Mouse (Mus musculus): ENCODE data around the gene Eml2.

DNA sequence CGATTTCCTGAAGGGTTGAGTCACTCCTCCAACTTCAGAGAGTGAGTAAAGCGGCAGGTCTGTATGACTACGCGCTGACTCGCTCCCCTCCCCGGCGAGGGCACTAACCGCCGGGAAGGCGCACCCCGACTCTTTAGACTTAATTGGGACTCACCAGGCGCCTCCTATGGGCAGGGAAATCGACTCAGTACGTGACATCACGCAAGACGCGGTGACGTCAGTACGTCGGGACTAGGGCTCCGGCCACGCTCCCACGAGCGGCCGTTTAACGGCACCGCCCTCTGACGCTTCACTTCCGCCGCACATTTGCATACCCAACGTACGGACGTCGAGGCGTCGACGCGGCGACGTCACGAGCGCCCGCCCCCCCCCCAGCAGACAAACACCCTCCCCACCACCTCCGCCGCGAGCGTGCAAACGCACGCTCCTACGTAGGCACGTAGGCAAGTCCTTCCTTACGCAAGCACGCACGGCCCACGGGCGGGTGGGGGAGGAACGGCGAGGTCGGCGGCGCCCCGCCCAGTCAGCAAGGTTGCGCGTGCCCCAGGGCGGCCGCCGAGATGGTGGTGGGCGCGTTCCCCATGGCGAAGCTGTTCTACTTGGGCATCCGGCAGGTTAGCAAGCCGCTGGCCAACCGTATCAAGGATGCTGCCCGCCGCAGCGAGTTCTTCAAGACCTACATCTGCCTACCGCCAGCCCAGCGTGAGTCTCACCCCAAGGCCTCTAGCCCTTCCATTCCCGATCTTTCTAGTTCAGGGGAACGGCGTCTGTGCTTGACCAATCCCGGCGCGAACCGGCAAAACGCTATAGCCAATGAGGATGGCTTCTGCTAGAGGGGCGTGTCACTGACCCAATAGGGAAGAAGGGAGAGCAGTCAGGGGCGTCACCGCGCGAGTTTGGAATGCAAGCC is 51.9 kb downstream of the Eml2 start, which contains the start of gene Opa3:
- 0 out of 2 replicates have a peak, but pooled peaks have one; percentile 39 for TF ChIP-seq MAFK (IDR thresholded peaks at IDR 0.05; ENCODE audit: insufficient read depth, low read depth, low read length)
- no peak for TF ChIP-seq ZNF384 (IDR thresholded peaks at IDR 0.05; ENCODE audit: low read depth, low read length)
- peak; percentile 94 for TF ChIP-seq CHD2 (IDR thresholded peaks at IDR 0.05; ENCODE audit: low read depth, low read length)
- TF ChIP-seq ZC3H11A (IDR thresholded peaks at IDR 0.05; ENCODE audit: borderline replicate concordance, low read depth, low read length): no peak
- TF ChIP-seq HCFC1 (IDR thresholded peaks at IDR 0.05; ENCODE audit: borderline replicate concordance, insufficient read depth, low read length): peak; percentile 38; the same call in 1 of the 2 replicates
